Mouse (Mus musculus): ENCODE measurements around the gene Smoc2.

Gene Smoc2

DNA sequence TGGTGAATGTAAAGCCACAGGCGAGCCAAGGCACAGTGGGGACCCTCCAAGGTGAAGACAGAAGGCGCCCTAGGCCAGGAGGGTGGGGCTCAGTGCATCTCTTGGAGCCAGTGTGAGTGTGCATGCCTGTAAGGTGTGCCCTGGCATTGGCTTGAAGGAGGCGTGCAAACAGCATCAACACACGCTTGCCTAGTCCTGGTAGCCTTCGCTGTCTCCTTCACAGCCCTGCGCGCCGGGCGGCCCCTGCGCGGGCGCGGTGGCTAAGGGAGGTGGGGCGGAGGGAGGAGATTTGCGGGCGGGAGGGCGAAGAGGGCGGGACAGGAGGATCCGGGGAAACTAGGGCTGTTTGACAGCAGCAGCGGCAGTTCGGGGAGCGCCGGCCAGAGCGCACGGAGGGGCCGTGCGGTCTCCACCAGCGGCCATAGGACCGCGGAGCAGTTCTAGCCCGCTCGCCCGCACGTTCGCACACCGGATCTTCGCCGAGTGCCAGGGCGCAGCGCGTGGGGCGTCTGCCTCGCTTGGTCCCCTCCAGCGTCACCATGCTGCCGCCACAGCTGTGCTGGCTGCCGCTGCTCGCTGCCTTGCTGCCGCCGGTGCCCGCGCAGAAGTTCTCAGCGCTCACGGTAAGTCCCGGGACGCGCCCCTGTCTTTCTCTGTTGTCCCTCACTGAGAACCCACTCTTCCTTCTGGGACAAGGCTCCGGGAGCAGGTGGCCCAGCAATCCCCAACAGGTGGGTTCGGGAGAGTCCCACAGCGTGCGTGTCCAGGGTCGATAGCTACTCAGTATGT, at the start of gene Smoc2:
TSS of gene Smoc2 (plus strand) at position 330 of the 789 bp plus-strand sequence.
- DNase-seq, result no peak

DNA sequence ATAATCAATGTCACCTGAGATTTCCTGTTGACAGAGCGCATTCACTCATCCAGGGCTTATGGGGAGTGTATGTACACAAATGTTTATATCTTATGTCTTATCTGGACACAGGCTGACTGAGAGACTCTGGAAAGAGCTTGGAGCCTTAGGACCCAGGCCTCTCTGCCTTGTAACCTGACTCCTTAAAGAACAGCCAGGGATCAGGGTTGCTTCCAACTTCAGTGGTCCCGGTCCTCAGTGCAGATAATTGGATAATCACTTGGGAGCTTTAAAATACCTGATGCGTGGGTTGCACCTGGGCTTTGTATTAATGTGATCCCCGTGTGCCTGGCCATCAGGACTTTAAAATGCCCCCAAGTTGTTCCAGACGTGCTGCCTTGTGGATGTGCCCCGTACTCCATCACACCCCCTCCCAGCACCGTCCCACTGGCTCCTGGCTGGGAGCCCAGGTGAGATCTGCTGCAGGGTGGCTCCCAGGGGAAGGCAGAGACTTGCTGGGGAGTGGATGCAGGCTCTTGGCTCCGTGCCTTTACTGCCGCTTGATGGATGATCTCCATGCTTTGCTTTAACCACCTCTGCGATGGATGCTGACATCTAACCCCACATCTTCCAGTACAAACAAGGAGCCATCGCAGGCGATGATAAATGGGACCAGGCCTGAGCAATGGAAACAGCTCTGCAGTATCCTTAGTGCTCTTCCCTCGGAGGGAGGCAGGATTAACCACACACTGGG, 48.4 kb upstream of the Smoc2 start:
- no peak for DNase-seq

DNA sequence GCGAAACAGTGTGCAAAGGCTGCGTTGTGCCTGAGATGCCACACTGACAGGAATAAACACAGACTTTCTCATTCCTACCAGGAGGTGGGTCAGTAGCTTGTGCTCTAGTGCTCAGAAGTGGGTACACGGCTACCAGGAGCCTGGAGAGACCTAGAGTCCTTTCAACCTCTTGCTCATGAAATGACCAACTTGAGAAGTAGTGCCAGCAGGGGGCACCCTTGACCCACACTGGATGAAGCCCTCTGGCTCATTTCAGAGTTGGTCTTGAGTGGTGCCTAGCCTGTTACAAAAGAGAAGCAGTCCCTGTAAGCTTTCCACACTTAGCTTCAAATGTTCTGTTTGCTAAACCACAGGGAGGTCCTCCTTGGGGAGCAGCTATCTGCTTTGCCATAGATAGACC, 46.7 kb upstream of the Smoc2 start:
- DNase-seq, result peak; percentile 28

DNA sequence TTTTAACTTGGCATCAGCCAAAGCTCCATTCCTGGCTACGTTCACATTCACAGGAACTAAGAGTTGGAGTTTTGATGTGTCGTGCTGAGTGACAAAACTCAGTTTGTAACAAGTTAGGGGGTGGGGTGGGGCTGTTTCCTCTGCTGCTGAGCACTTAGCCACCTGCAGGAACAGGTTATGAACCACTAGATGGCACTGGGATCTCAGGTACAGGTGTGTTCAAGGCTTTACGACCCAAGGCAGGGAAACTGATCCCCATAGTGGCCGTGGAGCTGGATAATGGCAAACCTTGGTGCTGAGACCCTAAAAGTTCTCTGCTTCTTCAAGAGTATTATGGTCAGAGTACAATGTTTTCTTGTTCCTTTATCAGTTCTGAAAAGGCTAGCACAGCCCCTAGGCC, 45.6 kb upstream of the Smoc2 start:
- no peak for DNase-seq

DNA sequence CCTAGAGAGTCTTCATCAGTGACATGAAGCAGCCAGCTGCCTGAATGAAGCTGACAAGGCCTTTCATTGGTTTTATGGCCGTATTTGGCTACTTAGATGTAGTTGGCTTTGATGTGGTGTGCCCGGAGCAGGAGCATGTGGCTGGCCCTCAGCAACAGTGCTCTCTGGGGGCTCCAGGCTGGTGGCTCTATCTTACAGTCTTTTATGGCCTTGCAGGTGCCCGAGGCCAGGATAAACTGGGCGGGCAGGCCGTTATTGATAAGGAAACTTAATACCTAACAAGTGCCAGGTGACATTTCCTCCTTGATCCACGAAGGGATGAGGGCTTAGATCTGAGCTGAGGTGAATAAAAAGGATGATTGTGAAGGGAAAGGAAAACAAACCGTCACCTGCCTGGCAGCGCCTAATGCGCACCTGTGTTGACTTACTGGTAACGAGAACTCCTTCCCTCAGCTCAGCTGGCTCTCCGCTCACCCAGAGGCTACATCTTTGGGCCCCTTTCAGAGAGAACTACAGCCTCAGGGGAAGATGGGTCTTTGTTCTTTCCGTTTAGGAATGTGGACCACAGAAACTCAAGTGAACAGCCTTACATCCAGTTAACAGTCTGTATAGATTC, 44.4 kb upstream of the Smoc2 start:
- DNase-seq, result no peak

DNA sequence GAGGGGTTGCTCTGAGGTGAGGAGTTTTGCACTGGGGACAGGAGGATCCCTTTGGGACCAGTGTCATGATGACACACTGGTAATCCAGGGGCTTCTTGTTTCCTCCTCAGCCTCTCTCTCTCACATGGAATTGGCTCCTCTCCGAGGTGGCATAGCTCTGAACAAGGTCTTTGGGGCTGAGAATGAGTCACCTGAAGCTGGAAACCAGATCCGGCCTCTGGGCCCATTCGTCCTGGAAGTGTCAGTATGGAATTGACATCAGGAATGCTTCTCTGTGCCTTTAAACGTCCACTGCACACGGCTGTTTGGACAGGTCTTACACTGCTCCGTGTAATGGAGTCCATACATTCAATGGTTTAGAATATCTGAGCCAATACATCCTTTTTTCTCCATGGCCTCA, 42.2 kb upstream of the Smoc2 start:
- DNase-seq, result no peak

DNA sequence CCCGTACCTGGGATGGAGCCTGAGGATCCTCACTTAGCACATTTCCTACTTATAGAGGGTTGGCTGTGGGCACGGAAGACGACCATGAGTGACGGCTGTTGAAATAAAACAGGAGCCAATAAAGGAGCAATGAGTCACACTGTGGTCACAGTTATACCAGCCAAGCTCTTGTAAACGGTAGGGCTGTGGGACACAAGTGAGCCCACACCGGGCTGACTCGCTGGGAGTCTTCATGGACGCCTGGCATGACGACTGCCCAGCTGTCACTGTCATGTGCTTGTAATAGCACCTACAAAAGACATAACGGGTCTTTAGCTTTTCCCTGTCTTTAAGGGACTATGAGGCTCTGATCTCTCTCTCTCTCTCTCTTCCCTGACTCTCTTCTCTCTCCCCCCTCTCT, 39.3 kb upstream of the Smoc2 start:
- no peak for DNase-seq

DNA sequence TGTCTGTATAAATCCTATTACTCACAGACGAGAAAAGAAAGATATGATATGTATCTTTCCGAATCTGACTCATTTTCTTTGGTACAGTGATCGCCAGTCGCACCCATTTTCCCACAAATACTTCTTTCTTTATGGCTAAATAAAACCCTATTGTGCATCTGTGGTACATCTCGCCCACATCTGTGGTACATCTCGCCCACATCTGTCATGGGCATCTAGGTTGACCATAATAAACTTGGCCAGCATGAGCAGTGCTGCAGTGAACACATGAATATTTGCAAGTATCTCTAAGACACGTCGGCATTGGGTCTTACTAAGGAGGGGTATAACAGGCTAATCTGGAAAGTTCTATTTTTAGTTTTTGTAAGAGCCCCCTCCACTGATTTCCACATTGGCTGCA, 36.7 kb upstream of the Smoc2 start:
- no peak for DNase-seq

DNA sequence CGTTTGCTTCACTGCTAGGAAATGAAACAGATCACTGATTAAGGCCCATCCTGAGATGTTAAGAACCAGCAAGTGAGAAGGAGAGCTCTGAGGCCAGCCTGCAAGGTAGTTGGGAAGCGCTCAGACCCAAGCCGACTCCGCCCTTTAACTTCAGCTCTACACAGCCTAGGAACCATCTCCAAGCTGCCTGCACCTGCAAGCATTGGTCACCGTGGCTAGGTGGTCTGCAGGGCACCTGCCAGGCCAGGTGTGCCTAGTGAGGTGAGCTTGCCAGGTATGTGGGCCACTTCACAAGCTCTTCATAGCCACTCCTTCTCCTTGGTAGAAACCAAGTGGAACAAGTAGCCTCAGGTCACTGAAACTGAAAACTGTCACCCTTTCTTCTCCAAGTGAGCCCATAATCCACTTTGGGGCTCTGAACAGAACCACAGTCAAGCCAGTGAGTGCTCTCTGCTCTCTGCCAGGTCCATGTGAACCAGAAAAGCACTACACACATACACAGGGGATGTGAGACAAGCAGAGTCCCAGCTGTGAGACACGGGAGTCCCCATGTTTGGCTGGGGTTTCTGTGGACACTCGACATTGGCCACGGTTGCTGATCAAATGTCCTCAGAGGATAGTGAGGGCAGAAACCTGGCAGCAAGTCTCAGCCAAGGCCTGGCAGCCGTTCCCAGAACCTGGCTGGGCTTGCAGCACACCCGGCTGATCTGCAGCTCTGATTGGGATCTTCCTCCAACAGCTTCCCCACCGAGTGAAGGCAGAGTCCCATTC, 34.9 kb upstream of the Smoc2 start:
- DNase-seq, result peak; percentile 65

DNA sequence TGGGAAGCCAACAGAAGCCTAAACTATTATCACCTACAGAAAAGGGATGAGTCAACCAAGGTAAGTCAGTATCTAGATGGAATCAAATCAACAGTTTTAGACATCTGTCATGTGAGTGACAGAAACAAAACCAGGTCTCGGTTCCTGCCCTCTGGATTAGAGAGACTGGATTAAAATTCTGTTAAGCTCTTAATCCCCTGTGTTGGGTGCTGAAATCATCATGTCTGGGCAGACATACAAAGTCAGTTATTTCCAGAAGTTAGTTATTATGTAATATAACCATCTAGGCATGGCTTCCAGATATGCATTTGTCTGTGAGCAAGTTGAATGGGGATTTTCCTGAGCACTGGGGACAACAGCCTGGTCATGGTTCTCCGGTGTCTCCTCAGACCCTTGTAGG, 33.0 kb upstream of the Smoc2 start:
- no peak for DNase-seq

DNA sequence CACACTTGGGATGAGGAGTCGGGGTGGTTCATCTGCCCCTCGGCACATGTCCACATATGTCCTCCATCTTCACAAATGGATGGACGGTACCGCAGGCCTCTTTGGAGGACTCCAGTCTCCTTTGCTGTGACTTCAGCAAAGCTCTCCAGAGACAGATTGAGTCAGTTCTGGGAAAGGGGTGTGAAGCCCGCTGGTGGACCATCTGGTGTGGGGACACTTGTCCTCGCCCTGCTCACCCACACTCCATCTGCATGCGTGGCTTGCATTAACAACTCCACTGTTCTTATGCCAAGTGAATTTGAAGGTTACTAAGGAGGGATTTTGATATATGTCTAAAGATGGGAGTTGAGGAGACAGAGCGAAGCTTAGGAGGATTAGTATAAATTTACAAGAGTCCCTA, 31.4 kb upstream of the Smoc2 start:
- DNase-seq, result peak; percentile 42

DNA sequence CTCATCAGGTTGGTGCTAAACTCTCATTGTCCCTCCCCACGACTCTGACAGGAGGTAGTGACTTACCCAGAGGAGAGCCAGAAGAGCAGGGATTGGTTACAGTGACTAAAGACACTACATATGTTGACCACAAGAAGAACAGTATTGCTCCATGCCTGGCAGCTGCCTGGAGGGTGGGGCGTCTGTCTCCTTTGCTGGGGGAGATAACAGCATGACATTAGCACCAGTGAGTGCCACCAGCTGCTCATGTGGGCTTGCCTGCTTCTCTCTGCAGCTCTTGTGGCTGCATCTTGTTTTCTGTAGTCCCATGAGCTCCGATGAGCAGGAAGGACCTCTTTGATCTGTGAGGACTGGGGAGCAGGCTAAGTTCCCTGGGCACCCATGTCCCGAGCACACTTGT, 29.7 kb upstream of the Smoc2 start:
- no peak for DNase-seq

DNA sequence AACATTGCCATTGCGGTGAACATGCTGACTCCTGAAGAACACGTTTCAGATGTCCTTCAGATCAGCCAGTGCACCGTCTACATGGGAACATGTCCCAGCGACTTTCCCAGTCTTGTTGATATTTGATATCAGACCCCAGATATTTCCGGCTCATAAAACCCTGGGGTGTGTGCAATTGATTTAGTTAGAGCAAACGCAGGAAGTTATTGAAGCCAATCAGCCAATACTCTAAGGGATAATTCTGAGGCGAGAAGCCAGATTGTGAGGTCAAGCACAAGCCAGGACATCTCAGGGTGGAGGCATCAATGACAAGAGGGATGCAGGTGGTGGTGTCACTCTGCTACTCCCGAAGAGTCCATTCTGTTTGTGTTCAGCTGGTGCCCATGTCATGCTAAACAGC, 28.9 kb upstream of the Smoc2 start:
- no peak for DNase-seq

DNA sequence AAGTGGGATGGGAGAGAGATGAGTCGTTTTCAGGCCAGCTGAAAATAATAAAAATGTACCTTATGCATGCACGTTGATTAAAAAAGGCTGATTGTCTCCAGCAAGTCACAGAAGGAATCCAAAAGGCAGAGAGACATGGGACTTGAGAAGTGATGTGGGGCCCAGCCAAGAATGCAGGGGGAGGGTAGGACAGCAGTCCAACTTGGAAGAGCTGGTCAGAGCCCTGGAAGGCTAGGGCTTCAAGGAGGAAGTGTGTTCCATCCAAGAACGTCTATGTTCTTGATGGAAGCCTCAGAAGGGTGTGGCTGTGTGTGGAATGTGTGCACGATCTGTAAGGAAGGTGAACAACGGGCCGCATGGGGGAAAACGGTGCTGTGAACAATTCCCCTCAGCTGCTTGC, 26.9 kb upstream of the Smoc2 start:
- DNase-seq, result no peak

DNA sequence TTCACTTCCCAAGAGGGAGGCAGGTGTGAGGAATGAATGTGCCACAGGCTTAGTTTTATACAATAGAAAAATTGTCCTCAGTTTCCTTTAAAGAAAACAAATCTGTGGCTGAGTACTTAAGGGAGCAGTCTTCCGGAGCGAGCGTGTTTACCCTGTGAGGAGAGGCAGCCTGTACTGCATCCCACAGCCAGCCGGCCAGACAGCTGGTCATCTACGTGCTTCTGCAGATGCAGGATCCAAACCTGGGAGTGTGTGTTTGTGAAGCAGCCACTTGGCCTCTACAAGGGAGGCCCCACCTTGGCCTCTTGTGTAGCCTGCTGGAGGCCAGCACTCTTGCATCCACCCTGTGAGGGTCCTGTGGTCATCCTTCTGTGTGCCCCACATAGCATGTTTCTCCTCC, 24.7 kb upstream of the Smoc2 start:
- no peak for DNase-seq

DNA sequence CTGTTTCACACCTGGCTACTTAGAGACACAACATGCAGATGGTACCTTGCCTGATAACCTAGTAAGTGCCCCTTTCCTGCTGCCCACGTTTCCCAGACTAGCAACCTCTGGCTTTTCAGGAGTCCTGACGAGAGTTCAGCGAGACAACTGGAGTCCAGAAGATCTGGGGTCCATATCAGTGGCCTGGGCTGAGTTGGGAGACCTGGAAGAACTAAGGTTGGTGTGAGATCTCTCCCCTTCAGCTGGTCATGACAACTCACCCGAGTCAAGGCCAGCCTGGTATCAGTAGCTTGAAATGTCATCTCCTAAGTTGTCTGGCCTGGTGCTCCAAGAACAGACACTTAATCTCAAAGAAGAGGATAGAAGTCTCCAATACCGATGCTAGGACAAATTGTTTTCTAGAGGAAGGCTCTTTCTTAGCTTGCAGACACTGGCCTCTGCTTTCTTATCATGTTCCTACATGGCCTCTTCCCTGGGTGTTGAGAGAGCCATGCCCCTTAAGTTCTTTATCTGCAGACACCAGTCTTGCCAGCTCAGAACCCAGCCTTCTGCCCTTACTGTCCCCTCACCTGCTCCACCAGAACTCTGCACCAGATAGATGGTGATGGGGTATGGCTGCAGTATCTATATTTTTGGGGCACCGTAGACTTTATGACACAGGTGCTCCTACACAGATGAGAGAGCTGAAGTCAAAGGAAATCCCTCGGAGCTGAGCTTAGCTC, 21.3 kb upstream of the Smoc2 start:
- no peak for DNase-seq

DNA sequence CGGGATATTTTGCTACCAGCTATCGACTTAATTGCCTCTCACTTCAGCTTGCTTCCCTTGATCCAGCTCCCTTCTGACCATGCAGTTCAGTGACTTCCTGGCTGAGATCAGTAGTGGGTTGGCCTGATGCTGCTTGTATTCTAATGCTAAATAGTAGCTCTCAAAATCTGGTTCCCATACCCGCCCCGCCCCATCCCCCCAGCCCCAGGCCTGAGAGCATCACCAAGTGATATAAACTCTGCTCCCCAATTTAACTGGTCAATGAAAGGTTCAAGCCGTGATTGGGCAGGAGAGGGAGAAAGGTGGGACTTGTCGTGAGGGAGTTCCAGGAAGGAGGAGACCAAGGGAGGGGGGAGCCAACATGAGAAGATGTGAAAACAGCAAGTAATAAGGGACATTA, 20.4 kb upstream of the Smoc2 start:
- no peak for DNase-seq

DNA sequence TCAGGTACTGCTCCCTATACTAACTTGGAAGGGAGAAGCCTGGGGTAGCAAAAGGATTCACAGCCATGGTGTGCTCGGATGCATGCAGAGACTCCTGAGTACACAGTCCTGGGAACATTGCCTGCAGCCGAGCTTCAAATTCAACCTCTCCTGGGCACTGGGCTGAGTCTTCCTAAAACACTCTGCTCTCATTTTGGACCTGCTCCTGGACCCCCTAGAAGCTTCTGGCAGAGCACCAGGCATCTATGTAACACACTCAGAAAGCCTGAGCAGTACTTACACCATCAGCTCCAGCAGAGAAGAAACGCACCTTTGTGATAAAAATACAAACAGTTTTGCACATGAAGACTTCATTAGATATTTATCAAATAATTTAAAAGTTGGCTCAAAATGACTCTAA, 18.3 kb upstream of the Smoc2 start:
- peak; percentile 20 for DNase-seq

DNA sequence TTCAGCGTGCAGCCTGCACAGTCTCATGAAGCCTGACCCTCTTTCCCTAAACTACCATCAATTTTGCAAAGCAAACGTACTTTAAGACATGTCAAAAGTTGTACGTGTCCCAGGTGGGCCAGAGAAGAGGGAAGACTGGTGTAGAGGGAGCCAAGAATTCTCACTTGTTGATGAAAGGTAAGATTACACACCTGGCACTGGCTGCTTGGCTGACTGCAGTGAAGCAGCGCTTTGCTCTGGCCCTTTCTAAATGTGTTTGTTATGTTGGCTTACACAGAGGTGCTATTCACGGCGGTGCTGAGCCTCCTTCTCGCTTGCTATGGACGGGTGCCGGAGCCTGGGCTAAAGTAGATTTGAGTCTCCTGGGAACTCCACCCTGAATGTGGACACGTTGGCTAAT, 17.1 kb upstream of the Smoc2 start:
- DNase-seq, result no peak

DNA sequence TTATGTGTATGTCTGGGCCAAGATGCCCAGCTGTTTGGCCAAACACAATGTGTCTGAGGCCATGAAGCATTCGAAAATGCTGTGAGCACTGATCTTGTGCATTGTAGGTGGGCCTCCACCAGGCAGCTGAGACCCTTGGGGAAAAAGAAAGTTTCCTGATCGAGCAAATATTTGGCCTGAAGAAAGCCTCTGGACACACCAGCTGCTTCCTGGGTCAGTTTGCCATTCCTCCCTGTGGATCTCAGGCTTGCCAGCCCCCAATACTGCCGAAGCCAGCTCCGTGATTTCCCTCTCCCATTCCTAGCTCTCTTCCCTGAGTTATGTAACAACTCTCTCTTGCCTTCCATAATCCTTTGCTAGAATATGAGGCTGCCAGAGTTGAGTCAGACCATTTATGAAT, 11.3 kb upstream of the Smoc2 start:
- DNase-seq, result no peak

DNA sequence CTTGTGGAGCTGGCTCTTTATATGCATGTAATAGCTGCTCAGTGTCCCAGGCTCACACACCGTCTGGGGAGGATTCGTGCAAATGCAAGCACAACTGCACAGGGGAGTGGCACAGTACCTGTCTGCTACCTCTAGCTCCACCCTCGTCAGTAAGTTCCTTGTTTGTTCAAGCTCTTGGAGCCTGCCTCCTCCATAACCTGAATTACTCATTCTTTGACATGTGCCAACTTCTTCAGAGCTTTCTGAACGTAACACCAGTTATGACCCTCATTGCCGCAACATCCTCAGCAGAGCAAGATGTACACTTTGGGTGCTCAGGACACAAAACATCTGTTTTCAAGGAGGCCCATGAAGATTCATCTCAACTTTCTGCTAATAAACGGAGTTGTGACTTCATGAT, 5.9 kb upstream of the Smoc2 start:
- no peak for DNase-seq

DNA sequence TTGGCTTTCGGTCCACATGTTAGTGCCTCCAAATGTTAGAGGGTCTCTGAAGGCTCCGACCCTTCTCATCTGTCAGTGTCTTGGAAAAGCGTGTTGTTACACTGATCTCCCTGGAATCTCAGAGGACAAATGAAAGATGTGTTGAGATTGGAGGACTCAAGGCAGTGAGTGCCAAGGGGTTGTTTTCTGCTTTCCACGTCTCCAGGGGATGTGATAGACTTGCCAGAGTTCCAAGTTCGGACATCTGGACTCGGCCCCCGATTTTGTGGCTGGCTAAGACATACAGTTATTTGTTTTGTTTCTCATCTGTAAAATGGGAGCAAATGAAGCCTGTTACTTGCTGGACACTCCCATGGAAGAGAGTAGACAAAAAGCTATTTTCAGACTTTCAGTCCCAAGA, 2.0 kb upstream of the Smoc2 start:
- no peak for DNase-seq

DNA sequence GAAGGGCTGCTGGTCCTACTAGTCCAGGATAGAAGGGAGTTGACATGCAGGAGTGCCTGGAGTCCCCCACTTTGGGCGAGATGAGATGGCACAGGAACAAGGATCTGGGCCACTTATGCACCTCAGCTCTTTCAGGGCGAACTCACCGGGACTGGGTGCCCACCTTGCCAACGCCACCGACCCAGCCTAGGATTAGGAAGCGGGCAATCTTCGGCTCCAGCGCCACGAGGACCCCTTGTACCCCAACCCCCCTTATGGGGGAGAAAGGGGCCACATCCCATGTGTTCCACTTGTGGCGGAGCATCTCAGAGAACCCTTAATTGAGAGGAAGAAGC, 627 bp downstream of the Smoc2 start:
- DNase-seq, result no peak
